Mouse (Mus musculus) left cerebral cortex, adult 8-10 months (tissue): Measurements from ENCODE around the gene Ccdc9b. TPM values are rescaled to one million over a fixed set of nuclear protein-coding genes. Genes with fewer than 3 reads are reported as not detected.

Experiments
- DNase-seq, 2 experiments: peaks; one replicate each; pipeline ENCODE4 v3.0.0; 2022; ENCODE audit warnings: low spot score in 2 of 2
- total RNA-seq, 4 experiments: library from RNA; stranded (reverse); gene quantifications; 2 replicates each; pipeline ENCODE4 v1.2.4; 2022

Ccdc9b gene
- total RNA-seq, 4 experiments from 2014 or later = 4.2 to 6.3 (median 5.7) TPM

GRCm38 (mm10) chr2:118749341-118749884, 13.0 kb downstream of the Ccdc9b start:
- DNase-seq = no peak

DNA sequence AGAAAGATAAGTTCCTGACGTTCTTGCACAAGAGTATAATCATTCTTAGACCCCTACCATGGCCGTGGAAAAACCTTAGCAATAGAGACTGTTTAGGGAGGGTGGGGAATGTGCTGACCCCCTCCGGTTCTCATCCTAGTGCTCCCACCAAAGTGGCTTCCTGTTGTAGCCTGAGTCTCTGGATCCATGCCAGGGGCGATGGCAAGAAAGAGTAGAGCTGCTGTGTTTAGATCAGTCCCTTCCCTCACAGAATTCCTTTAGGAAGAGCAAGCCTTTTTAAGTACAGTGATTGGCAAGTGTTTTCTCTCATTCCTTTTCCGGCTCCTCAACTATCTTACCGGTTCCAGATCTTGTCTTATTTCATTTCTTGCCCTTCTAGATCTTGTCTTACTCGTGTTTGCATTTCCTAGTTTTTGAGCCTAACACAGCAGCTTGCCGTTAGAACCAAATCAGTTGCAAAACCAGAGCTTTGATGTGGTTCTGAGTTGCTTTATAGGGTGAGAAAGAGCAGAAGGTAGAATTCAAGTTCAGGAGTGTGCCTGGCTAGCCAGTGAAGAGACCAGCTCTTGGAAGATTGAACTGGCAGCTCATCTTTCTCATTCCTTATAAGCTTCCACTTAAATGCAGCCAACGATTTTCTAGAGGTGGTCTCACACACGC, 15.0 kb downstream of the Ccdc9b start:
- DNase-seq = no peak

DNA sequence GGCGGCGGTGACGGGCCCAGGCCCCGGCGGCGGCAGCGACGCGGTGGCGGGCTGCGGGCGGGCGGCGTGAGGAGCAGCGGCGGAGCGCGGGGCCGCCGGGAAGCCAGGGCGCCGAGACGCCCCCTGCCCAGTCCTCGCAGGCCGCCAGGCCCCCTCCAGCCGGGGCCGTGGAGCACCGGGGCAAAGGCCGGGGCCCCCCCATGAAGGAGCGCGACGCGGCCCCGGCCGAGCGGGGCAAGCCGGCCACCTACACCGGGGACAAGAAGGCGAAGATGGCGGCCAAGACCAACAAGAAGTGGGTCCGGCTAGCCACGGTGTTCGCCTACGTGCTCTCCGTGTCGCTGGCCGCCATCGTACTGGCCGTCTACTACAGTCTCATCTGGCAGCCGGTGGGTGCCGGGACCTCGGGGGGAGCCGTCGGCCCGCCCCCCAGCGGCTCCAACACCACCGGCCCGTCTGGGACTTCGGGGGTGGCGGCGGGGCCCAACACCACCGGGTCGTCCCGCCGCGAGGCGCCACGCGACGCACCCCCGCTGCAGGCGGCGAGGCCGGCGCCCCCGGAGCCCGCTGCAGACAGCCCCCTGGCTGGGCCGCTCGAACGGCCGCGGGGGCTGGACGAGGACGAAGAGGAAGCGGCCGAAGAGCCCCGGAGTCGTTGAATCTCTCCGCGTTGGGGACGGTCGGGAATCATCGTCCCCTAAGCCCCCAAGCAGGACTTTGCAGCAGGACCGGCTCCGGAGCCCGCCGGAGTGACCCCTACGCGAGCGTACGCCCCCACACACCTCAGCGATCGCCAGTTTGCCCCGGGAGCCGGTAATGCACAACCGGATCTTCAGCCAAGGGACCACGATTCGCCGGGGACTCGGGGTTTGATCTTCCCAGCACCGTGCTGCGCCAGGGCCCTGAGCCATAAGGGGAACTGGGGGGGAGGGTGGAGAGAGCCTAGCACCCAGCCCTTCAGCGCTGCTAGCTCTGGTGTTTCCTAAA, 16.3 kb downstream of the Ccdc9b start:
- peak in 1 of 2 experiments; percentile 44 for DNase-seq

DNA sequence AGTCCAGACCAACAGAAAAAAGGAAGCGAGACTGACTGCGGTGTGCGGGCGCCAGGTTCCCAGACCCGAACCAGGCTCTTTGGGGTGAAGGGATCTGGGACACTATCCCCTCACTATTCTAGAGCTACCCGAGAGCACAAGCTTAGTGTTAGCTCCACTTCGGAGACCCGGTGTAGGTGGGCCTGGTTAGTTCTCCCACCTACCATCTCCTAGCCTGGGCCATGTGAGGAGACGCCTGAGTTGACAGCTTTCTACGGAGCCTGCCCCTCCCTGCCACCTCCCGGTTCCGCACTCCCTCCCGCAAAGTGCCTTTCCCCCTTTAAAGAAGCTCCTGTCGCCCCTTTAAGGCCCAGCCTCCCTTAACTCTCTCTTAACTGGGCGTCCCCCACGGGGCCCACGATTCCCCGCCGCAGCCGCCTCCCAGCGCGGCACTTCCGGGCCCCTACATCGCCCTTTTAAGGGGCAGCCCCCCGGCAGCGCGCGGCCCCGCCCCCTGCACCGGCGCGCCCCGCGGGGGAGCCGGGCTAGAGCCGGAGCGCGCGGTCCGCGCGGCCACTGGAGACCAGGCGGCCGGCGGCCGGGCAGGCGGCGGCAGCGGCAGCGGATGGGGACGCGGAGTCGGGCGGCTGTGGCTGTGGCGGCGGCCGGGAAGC, 17.1 kb downstream of the Ccdc9b start, which contains the start of gene Inafm2:
TSS of gene Inafm2 (plus strand) at position 527 of the 653 bp plus-strand sequence.
- DNase-seq = peak; percentile 77 to 89

DNA sequence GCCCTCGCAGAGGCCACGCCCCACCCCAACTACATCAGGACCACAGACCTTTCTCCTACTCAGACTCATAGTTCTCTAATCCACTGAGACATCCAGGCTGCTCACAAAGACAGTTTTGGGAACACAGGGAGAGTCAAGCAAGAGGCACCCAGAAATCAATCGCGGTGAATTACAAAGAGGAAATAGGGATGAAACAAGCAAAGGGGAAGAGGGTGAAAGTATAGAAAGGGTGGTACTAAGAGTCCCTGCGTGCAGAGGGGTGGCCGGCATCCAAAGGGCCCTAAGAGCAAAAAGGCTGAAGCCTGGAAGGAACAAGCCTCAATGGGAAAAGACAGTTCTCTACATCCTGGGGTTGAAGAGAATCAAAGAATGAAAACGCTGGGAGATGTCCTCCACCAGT, 17.8 kb downstream of the Ccdc9b start:
- no peak for DNase-seq

DNA sequence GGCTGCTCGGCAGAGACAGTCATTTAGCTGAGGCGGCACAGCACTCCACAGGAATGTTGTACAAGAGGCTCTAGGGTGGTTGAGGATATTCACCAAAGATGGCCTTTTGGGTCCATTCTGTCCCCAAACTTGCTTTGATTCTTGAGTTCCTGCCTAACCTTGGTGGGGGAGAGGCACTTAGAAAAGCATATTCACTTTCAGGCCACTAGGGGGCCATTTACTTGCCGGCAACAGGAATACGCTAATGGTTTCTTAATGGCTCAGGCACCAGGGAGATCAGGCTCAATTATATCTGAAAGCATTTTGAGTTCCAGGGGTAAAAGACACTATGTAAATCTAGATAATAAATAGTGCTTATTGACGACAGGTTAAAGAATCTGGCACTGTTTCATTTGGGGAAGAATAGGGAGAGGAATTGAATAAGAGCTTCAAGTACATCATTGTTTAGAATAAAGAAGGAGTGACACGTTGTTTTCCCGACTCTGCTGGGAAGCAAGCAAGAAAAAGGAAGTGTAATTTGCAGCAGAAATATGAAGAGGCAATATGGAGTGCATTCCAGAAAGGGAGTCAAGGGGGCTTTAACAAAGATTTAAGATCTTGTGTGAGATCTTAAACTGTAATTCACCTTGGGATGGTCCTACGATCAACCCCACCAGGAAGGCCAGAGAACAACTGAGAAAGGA, 19.1 kb downstream of the Ccdc9b start:
- DNase-seq = no peak

DNA sequence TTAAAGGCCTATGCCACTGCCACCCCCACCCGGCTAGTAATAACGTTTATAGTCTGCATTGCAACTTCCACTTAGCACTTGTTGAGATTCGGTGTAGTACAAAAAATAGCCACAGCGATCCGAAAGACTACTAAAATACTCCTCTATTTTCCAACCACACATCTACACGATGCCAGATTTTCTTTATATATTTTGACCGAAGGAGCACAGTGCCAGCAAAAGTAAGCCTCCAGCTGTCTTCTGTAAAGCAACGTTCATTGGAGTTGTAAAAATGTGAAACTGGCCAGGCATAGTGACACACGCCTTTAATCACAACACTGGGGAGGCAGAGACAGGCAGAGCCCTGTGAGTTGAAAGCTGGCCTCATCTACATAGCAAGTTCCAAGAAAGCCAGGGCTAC, 21.3 kb downstream of the Ccdc9b start:
- DNase-seq = peak in 1 of 2 experiments; percentile 30

DNA sequence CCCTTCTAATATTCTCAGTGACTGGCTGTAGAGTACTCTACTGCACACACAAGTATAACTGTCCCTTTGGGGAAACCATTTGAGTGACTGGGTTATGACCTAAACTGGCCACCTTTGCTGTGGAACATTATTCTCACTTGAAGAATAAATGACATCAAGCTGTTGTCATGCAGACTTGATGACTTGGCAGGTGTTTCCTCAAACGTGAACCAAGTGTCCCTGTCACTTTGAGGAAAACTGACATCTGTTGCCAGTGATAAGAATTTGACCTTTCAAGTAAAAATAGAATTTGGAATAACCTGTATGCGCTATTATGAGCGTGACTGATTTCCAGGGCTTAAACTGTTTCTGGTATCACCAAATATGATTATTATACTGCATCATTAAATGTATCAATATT, 22.1 kb downstream of the Ccdc9b start:
- DNase-seq = no peak

DNA sequence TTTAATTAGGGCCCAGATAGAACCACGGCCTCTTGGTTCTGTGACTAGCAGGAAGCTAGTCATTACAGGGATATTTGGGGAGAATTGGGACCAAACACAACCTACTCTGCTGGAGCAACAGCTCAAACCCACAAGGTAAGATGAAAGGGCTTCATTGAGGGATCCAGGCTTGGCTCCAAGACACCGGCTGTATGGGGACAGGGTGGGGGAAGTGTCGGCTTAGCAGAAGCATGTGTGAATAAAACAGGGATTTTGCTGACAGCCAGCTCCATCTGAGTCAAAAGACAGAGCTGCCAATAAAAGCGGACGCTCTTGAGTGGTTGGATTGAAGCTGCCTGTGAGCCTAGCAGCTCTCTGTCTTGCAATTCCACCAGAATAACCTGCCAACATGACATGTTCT, 29.1 kb downstream of the Ccdc9b start:
- peak in 1 of 2 experiments; percentile 35 for DNase-seq

GRCm38 (mm10) chr2:118731981-118732380, 30.5 kb downstream of the Ccdc9b start:
- no peak for DNase-seq

- DNase-seq = peak; percentile 47 to 60
Observed at GRCm38 (mm10) chr2:118730622-118730915, 31.9 kb downstream of the Ccdc9b start.

- no peak for DNase-seq
Observed at GRCm38 (mm10) chr2:118729816-118730621, 32.4 kb downstream of the Ccdc9b start.

DNA sequence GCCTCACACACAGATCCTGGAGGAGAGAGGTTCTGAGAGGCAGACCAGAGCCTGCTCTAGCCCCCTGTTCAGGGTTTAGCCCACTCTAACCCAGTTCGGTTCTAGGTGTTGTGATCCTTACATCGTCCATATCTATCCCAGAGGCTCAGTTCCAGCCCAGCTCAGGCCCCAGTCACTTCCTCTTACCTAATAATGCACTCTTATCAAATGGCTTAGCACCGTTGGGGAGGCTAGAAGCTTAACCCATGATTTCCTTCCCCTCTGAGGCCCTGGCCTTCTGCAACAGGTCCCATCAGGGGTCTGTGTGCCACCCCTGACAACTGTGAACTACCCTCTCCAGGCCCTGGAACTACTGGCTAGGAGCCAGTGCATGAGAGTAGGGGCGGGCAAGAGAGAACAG, 33.3 kb downstream of the Ccdc9b start:
- DNase-seq = no peak

DNA sequence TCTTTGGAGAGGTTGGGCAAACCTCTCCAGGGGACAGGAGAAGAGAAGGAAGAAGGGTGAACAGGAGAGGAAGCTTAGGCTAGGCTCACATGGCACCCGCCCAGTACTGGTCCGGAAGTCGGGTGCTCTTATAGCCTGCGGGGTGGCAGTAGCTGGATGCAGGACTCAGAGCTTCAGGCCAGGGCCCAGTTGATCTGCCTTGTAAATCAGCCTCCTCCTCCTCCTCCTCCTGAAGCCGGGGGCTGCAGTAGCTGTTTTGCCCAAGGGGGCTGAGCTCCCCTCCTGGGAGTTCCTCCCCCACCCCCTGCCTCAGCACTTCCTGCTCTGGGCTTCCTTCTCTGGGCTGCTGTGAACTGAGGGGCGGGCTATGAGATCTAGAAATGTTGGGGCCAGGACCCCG, 34.1 kb downstream of the Ccdc9b start, which contains the start of gene Plcb2:
TSS of gene Plcb2 (minus strand) at position 102 of the 400 bp plus-strand sequence.
- no peak for DNase-seq

- DNase-seq = no peak
Observed at GRCm38 (mm10) chr2:118727911-118728310, 34.5 kb downstream of the Ccdc9b start.

GRCm38 (mm10) chr2:118726873-118727272, 35.6 kb downstream of the Ccdc9b start:
- peak in 1 of 2 experiments; percentile 0 for DNase-seq

DNA sequence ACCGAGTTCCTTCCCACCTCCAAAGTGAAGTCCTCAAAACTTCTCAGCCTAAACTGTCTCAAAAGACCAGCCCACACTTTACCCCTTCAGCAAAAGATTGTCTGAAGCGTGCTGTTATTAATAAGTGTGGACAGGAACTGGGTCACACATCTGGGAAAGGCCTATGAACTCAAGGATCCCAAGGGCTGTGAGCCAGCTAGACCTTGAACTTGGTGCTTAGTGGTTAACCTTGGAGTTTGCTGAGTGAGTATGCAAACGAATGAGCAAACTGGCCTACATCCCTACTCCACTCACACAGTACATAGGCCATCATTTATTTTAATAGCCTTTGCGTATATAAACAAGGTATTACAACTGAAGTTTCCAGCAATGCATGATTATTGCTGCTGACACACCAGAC, 37.0 kb downstream of the Ccdc9b start:
- DNase-seq = no peak

DNA sequence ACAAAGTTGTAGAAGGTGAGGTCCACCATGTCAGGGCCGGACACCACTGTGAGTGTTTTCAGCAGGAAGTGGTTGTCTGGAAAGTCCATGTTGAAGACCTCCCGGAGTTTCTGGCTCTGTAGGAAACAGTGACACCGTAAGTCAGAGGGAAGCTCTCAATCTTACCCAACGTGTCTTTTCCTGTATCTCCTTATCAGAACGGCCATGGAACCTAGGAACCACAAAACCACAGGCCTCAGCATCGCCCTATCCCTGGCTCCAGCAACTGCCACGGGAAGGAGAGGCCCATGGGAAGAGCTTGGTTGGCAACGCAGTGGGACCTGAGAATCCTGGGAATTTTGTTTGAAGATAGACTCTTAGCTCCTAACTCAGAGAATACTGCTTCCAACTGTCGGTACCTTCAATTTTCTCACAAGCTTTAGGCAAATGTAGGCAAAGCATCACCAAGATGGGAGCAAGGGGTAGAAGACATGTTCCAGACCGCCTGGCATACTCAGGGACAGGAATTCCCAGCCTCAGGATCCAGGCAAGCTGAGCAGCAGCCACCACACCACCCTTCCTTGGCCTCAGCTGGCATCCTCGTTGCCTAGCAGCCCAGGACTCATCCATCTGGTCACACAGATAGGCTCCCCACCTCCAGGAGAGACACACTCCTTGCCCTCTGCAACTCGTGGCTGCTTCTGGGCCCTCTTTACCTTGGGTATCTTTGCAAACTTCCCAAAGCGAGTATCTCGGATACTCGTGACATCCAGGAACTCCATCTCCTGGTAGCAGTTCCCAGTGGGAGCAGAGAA, 38.6 kb downstream of the Ccdc9b start:
- peak in 1 of 2 experiments; percentile 0 for DNase-seq

GRCm38 (mm10) chr2:118716677-118717076, 45.8 kb downstream of the Ccdc9b start:
- DNase-seq = peak in 1 of 2 experiments; percentile 1
